Mouse (Mus musculus): ENCODE measurements around the gene Zbtb25. TPM values are rescaled to one million over a fixed set of nuclear protein-coding genes. Genes with fewer than 3 reads are reported as not detected.

The Zbtb25 gene
- total RNA-seq, 2 experiments from 2014 or later: 20.2 to 21.4 TPM

GRCm38 (mm10) chr12:76303474-76303873, 65.9 kb downstream of the Zbtb25 start:
- no peak for DNase-seq (ENCODE audit: extremely low spot score in 1 of 2, low spot score in 1 of 2)

GRCm38 (mm10) chr12:76300367-76300766, 69.0 kb downstream of the Zbtb25 start:
- no peak for DNase-seq (ENCODE audit: extremely low spot score in 1 of 2, low spot score in 1 of 2)

GRCm38 (mm10) chr12:76299361-76299906, 70.0 kb downstream of the Zbtb25 start:
- DNase-seq (ENCODE audit: extremely low spot score in 1 of 2, low spot score in 1 of 2): no peak

- no peak for DNase-seq (ENCODE audit: extremely low spot score in 1 of 2, low spot score in 1 of 2)
Observed at GRCm38 (mm10) chr12:76297830-76298229, 71.6 kb downstream of the Zbtb25 start.

Other genes with a start within 250 kb of the Zbtb25 start
- gene Esr2, start 192.3 kb downstream of the Zbtb25 start, total RNA-seq (2021): under 1 TPM; 0.28 to 0.37 TPM
- not detected for gene Tex21, start 122.9 kb downstream of the Zbtb25 start, total RNA-seq (2021)
- 10 to 100 TPM; 41.1 to 44.9 TPM for gene Mthfd1, start 114.3 kb downstream of the Zbtb25 start, total RNA-seq (2021)
- gene Akap5, start 44.7 kb downstream of the Zbtb25 start, total RNA-seq (2021): 10 to 100 TPM; 58.6 to 66.5 TPM
- 1 to 10 TPM; 7.0 to 8.3 TPM for gene Zbtb1, start 664 bp upstream of the Zbtb25 start, total RNA-seq (2021)
- gene Hspa2, start 34.6 kb upstream of the Zbtb25 start, total RNA-seq (2021): 100 to 1,000 TPM; 106 to 116 TPM
- 1 to 10 TPM in 1 of 2 experiments, under 1 TPM in 1; 0.92 to 1.5 TPM for gene Ppp1r36, start 47.9 kb upstream of the Zbtb25 start, total RNA-seq (2021)
- gene Plekhg3, start 161.3 kb upstream of the Zbtb25 start, total RNA-seq (2021): 10 to 100 TPM; 23.2 to 27.5 TPM

Data from layer of hippocampus, postnatal 25 days (tissue).